Mouse (Mus musculus) ES-Bruce4 (cell line): ENCODE results near the gene BC049352.

ENCODE experiments used
- CTCF ChIP-seq: IDR thresholded peaks from one replicate; pipeline ENCODE4 v1.8.1; 2011; ENCODE audit warnings: low read depth, low read length
- EP300 ChIP-seq: IDR thresholded peaks from 2 replicates; pipeline ENCODE4 v1.6.1; 2011; ENCODE audit warnings: low read depth, low read length; ENCODE audit not compliant: insufficient read depth
- POLR2A ChIP-seq: IDR thresholded peaks from one replicate; pipeline ENCODE4 v1.8.1; 2011; ENCODE audit warnings: low read length; ENCODE audit not compliant: insufficient read depth

GRCm38 (mm10) chr9:45229359-45229758, 47.6 kb downstream of the BC049352 start:
- TF ChIP-seq CTCF (no peak), POLR2A (no peak), EP300 (no peak)
